12 mouse cellular contexts compared by ENCODE assay signal in the genomic region with DNA sequence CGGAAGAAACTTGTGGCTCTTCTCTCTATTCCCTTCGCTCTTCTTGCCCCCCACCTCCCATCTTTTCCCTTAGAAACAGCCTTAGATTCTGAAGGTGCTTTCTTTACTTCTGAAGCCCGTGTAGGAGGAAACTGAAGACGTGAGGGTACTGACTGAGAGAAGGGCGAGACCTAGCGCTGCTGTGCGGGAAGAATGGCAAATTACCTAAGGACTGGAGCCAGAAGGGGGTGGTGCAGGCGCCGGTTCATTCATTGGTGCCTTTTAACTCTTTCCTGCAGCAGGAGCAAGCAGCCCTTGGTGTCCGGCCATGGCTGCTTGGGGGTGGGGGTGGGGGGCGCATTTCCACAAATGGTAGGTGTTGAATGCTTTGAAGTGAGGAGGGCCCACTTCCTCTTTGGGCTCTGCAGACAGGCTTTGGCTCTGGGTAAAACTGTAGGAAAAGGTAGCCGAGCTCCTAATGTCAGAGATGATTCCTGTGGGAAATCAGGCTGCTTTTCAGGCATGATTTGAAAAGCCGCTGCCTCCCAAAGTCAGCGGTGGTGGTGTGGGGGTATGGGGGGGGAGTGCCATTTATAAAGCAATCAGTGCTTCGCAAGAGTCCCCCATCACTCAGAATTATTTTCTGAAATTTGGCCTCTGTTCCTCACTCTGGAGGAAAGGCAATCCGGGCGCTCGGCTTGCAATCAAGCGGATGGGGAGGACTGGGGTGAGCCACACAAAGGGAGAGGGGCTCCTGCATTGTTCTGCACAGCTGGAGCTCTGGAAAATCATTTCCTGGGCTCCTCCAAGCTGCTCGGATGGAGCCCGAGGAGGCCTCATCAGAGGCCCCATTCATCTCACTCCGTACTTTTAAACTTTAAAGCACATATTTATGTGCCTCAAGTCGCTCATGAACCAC. TPM values are rescaled to one million over a fixed set of nuclear protein-coding genes. Genes with fewer than 3 reads are reported as not detected.
DNase-seq lines count a peak whose midpoint lies in the region; ATAC-seq lines count a peak whose summit lies in the region.
"Had no signal": no experiment of that assay in that cellular context is flagged by ENCODE, and none has a peak within 500 bp of the region (broad histone marks: within the 10 kb centered on the region; RNA-seq: fewer than 3 reads in every experiment).

No protein-coding gene starts in this region.

- no peak overlapping the region for H3K4me3 ChIP-seq in heart, embryonic 11.5 days (ENCODE audit: low read depth, low read length)
- H3K4me3 ChIP-seq in forebrain, embryonic 11.5 days (ENCODE audit: low read depth, low read length) = 0 out of 2 replicates have a peak overlapping the region, but pooled peaks have one; percentile 1
- no peak overlapping the region for H3K4me3 ChIP-seq in intestine, embryonic 16.5 days (ENCODE audit: low read length)
- no peak overlapping the region for H3K4me3 ChIP-seq in neural tube, embryonic 12.5 days
- H3K4me3 ChIP-seq: erythroblast, embryonic 14.5 days; heart, embryonic 15.5 days; layer of hippocampus, adult 2 months had no signal

- H3K4me2 ChIP-seq in heart, embryonic 11.5 days = peak overlapping the region; percentile 43
- peak overlapping the region; percentile 44 for H3K4me2 ChIP-seq in forebrain, embryonic 11.5 days (ENCODE audit: low read depth, low read length, severe bottlenecking)
- no peak overlapping the region for H3K4me2 ChIP-seq in intestine, embryonic 16.5 days (ENCODE audit: low read depth, low read length)
- peak overlapping the region; percentile 55 for H3K4me2 ChIP-seq in neural tube, embryonic 12.5 days (replicated peaks)
- H3K4me2 ChIP-seq: heart, embryonic 15.5 days had no signal

- DNase-seq in heart, postnatal 25 days (ENCODE audit: low spot score) = no peak
- peak; percentile 61 for DNase-seq in forebrain, embryonic 11.5 days (ENCODE audit: low spot score)
- no peak for DNase-seq in cerebellum, postnatal 4 days (ENCODE audit: low spot score in 2 of 2)

- H3K36me3 ChIP-seq in heart, embryonic 11.5 days (ENCODE audit: control insufficient read depth, insufficient read depth, low read length) = no peaks in the 10 kb centered on the region
- no peaks in the 10 kb centered on the region for H3K36me3 ChIP-seq in forebrain, embryonic 11.5 days (ENCODE audit: control insufficient read depth, insufficient read depth, low read length)
- no peaks in the 10 kb centered on the region for H3K36me3 ChIP-seq in intestine, embryonic 16.5 days (ENCODE audit: control insufficient read depth, insufficient read depth, low read length)
- no peaks in the 10 kb centered on the region for H3K36me3 ChIP-seq in neural tube, embryonic 12.5 days
- H3K36me3 ChIP-seq: heart, embryonic 15.5 days had no signal

- 5% methylated on average over 23 of the region's 23 CpGs for WGBS in heart, embryonic 11.5 days (ENCODE audit: insufficient replicate concordance)
- WGBS in forebrain, embryonic 11.5 days = 2% methylated on average over 23 of the region's 23 CpGs
- 5% methylated on average over 23 of the region's 23 CpGs for WGBS in intestine, embryonic 16.5 days
- 1% methylated on average over 23 of the region's 23 CpGs for WGBS in neural tube, embryonic 12.5 days

- H3K9me3 ChIP-seq in heart, embryonic 11.5 days (replicated peaks; ENCODE audit: control insufficient read depth, low read length) = no peaks in the 10 kb centered on the region
- H3K9me3 ChIP-seq in forebrain, embryonic 11.5 days (ENCODE audit: control insufficient read depth, low read length) = no peaks in the 10 kb centered on the region
- no peaks in the 10 kb centered on the region for H3K9me3 ChIP-seq in intestine, embryonic 16.5 days (ENCODE audit: control insufficient read depth, low read length)
- H3K9me3 ChIP-seq in neural tube, embryonic 12.5 days = no peaks in the 10 kb centered on the region
- H3K9me3 ChIP-seq: heart, embryonic 15.5 days had no signal

- intact Hi-C loops in heart, postnatal 25 days (cut with DNase I) = no loop called here

- no peak overlapping the region for H3K9ac ChIP-seq in heart, embryonic 11.5 days (ENCODE audit: low read depth, low read length)
- peak overlapping the region; percentile 4 for H3K9ac ChIP-seq in forebrain, embryonic 11.5 days (ENCODE audit: low read length)
- 0 out of 2 replicates have a peak overlapping the region, but pooled peaks have one; percentile 18 for H3K9ac ChIP-seq in intestine, embryonic 16.5 days (ENCODE audit: low read depth, low read length)
- peak overlapping the region; percentile 44 for H3K9ac ChIP-seq in neural tube, embryonic 12.5 days
- H3K9ac ChIP-seq: heart, embryonic 15.5 days had no signal

- H3K27ac ChIP-seq in heart, embryonic 11.5 days (ENCODE audit: low read depth, low read length) = no peak overlapping the region
- peak overlapping the region; percentile 50; the same call in 1 of the 2 replicates for H3K27ac ChIP-seq in forebrain, embryonic 11.5 days (ENCODE audit: low read depth, low read length)
- H3K27ac ChIP-seq in intestine, embryonic 16.5 days (ENCODE audit: low read length) = no peak overlapping the region
- peak overlapping the region; percentile 74 for H3K27ac ChIP-seq in neural tube, embryonic 12.5 days
- H3K27ac ChIP-seq: heart, embryonic 15.5 days; layer of hippocampus, adult 2 months had no signal

- no peak for ATAC-seq in heart, embryonic 11.5 days (replicated peaks; ENCODE audit: insufficient number of reproducible peaks, low FRiP score, low TSS enrichment)
- 0 out of 2 replicates have a peak, but pooled peaks have one; percentile 42 for ATAC-seq in forebrain, embryonic 11.5 days (replicated peaks; ENCODE audit: low FRiP score)
- no peak for ATAC-seq in intestine, embryonic 16.5 days
- peak; percentile 56 for ATAC-seq in neural tube, embryonic 12.5 days (ENCODE audit: low FRiP score, low read depth)
- ATAC-seq in granulocyte monocyte progenitor cell, adult 5-6 weeks (replicated peaks; ENCODE audit: poor library complexity, severe bottlenecking) = no peak
- ATAC-seq in activated CD4-positive, CD25-positive, alpha-beta regulatory T cell, adult 4 months = no peak
- ATAC-seq: Patski had no signal

- H3K27me3 ChIP-seq in heart, embryonic 11.5 days (ENCODE audit: control insufficient read depth, insufficient read depth, low read length) = peaks cover 14% of the 10 kb centered on the region
- H3K27me3 ChIP-seq in forebrain, embryonic 11.5 days (ENCODE audit: control insufficient read depth, insufficient read depth, low read length) = no peaks in the 10 kb centered on the region
- H3K27me3 ChIP-seq in intestine, embryonic 16.5 days (replicated peaks; ENCODE audit: control insufficient read depth, insufficient read depth, low read length) = no peaks in the 10 kb centered on the region
- H3K27me3 ChIP-seq in neural tube, embryonic 12.5 days (replicated peaks) = no peaks in the 10 kb centered on the region

- H3K4me1 ChIP-seq in heart, embryonic 11.5 days (ENCODE audit: control insufficient read depth, insufficient read depth, low read length) = peaks cover 10% of the 10 kb centered on the region; the same call in 1 of the 2 replicates
- peaks cover 14% of the 10 kb centered on the region for H3K4me1 ChIP-seq in forebrain, embryonic 11.5 days (replicated peaks; ENCODE audit: control insufficient read depth, insufficient read depth, low read length)
- peaks cover 4% of the 10 kb centered on the region; the same call in 1 of the 2 replicates for H3K4me1 ChIP-seq in intestine, embryonic 16.5 days (ENCODE audit: control insufficient read depth, insufficient read depth, low read length)
- peaks cover 21% of the 10 kb centered on the region for H3K4me1 ChIP-seq in neural tube, embryonic 12.5 days

RNA-seq across cellular contexts. Expression of gene Tti1, which starts 53.4 kb away (rescaled TPM):
- 24.5 and 25.6 TPM in 2 replicates for polyA plus RNA-seq in heart, embryonic 11.5 days (2014; fragmentation: Nextera tagmentation; extraction: Ambion mirVana)
- total RNA-seq in heart, postnatal 25 days (2021) = 10 to 100 TPM; 22.1 to 25.2 TPM
- 39.3 and 40.2 TPM in 2 replicates for polyA plus RNA-seq in forebrain, embryonic 11.5 days (2014; fragmentation: Nextera tagmentation; extraction: Ambion mirVana)
- 18.4 and 20.2 TPM in 2 replicates for polyA plus RNA-seq in intestine, embryonic 16.5 days (2015; fragmentation: Nextera tagmentation; extraction: Ambion mirVana)
- polyA plus RNA-seq in neural tube, embryonic 12.5 days (2016; fragmentation: Nextera tagmentation; extraction: Ambion mirVana) = 23.0 and 23.8 TPM in 2 replicates
- 29.5 and 38.7 TPM in 2 replicates for total RNA-seq in granulocyte monocyte progenitor cell, adult 5-6 weeks (2014; fragmentation: Nextera tagmentation)
- total RNA-seq in granulocyte monocyte progenitor cell, adult 5-6 weeks (2017) = 25.3 and 27.0 TPM in 2 replicates
- 10 to 100 TPM; 22.3 to 26.4 TPM for polyA plus RNA-seq in activated CD4-positive, CD25-positive, alpha-beta regulatory T cell, adult 4 months (2017; shearing (Covaris generic))

RNA-seq across cellular contexts. Expression of gene Rprd1b, which starts 53.4 kb away (rescaled TPM):
- polyA plus RNA-seq in heart, embryonic 11.5 days (2014; fragmentation: Nextera tagmentation; extraction: Ambion mirVana) = 35.3 and 43.1 TPM in 2 replicates
- total RNA-seq in heart, postnatal 25 days (2021) = 10 to 100 TPM; 25.5 to 29.4 TPM
- polyA plus RNA-seq in forebrain, embryonic 11.5 days (2014; fragmentation: Nextera tagmentation; extraction: Ambion mirVana) = 63.8 and 65.6 TPM in 2 replicates
- polyA plus RNA-seq in intestine, embryonic 16.5 days (2015; fragmentation: Nextera tagmentation; extraction: Ambion mirVana) = 33.0 and 34.2 TPM in 2 replicates
- polyA plus RNA-seq in neural tube, embryonic 12.5 days (2016; fragmentation: Nextera tagmentation; extraction: Ambion mirVana) = 45.5 and 48.7 TPM in 2 replicates
- total RNA-seq in granulocyte monocyte progenitor cell, adult 5-6 weeks (2014; fragmentation: Nextera tagmentation) = 28.0 and 29.5 TPM in 2 replicates
- total RNA-seq in granulocyte monocyte progenitor cell, adult 5-6 weeks (2017) = 18.1 and 32.2 TPM in 2 replicates
- 10 to 100 TPM; 17.8 to 24.9 TPM for polyA plus RNA-seq in activated CD4-positive, CD25-positive, alpha-beta regulatory T cell, adult 4 months (2017; shearing (Covaris generic))

Comparison
In these comparisons a context has a peak if more than half of its experiments do, and no peak if none do; other contexts are left out.
1. ATAC-seq: peak in forebrain, embryonic 11.5 days (single experiment) and neural tube, embryonic 12.5 days (single experiment); none in heart, embryonic 11.5 days (single experiment), intestine, embryonic 16.5 days (single experiment), granulocyte monocyte progenitor cell, adult 5-6 weeks (single experiment) and activated CD4-positive, CD25-positive, alpha-beta regulatory T cell, adult 4 months (single experiment).
2. H3K27ac ChIP-seq: peak in forebrain, embryonic 11.5 days (single experiment) and neural tube, embryonic 12.5 days (single experiment); none in heart, embryonic 11.5 days (single experiment) and intestine, embryonic 16.5 days (single experiment).